Mouse (Mus musculus): ENCODE results near the gene Rgp1. TPM values are rescaled to one million over a fixed set of nuclear protein-coding genes. Genes with fewer than 3 reads are reported as not detected.
"Not testable (repeated sequence)": the region's sequence is repeated elsewhere in the genome, so short reads cannot be mapped to it uniquely, and the experiment has no call there.

The Rgp1 gene
- 35.5 and 39.6 TPM in 2 replicates for polyA plus RNA-seq (2012; rRNA removed)

DNA sequence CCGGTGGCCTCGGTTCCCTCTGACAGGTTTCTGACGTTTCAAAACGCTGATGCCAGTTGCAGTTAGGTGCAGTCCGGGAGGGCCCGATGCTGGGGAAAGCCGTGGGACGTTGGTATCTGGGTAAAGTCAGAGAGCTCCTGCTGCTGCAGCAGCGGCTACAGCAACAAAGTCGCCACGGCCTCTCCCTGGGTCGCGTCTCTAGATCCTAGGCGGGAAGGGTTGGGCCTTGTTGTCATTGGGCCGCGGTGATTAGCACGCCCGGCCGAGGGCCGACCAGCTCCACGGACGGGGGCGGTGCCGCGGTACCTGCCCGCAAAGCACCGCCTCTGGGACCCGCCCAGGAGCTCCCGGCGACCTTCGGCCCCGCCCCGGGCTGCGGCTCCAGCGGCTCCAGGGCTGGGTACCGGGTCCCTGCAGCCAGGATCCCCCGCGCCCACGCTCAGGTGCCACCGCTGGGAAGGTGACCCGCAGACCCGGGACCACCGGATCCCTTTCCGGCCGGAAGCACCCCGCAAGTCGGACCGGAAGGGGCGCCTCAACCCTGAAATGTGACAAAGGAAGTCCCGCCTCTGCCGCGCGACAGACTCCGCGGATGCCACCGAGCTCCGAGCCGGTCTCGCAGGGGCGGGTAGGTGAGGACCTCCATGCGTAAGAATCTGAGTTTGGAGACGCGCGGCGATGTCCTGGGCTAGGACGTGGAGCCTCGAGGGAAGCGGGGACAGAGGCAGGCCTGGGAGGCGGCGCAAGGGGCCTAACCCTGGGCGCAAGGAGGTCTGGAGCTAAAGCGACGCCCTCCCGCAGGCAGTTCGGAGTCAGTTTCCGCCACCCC is at the start of gene Rgp1, which contains the start of gene Gba2:
TSS of gene Rgp1 (plus strand) at position 340 of the 829 bp plus-strand sequence.
TSS of gene Gba2 (minus strand) at position 498 of the 829 bp plus-strand sequence.
- DNase-seq (ENCODE audit: extremely low spot score in 1 of 2, low spot score in 1 of 2), result peak; percentile 60 to 85

DNA sequence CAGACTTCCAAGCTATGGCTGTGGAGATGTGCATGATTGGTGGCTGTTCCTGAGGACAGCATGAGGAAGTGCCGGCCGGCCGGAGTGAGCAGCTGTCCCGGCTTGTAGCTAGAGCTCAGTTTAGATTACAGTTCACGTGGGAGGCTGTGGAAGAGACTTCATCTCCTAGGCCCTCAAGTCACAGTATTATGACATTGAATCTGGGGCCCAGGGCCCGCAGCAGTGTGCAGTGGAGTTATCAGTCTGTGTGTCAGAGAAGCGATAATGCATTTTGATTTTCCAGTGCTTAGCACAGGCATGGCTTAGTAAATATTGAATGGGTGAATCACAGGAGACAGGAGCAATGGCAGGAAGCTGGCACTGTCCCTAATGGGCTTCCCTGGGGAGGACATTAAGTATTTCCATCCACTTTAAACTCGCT is 48.4 kb upstream of the Rgp1 start:
- DNase-seq (ENCODE audit: extremely low spot score in 1 of 2, low spot score in 1 of 2), result no peak

- DNase-seq (ENCODE audit: extremely low spot score in 1 of 2, low spot score in 1 of 2), result peak; percentile 60 to 89
These were observed 47.9 kb upstream of the Rgp1 start for GRCm38 (mm10) chr4:43530581-43530980.

- DNase-seq (ENCODE audit: extremely low spot score in 1 of 2, low spot score in 1 of 2), result no peak
These were observed 45.2 kb upstream of the Rgp1 start for GRCm38 (mm10) chr4:43533270-43533669.

GRCm38 (mm10) chr4:43535628-43536027 is 42.9 kb upstream of the Rgp1 start:
- no peak for DNase-seq (ENCODE audit: extremely low spot score in 1 of 2, low spot score in 1 of 2)

DNA sequence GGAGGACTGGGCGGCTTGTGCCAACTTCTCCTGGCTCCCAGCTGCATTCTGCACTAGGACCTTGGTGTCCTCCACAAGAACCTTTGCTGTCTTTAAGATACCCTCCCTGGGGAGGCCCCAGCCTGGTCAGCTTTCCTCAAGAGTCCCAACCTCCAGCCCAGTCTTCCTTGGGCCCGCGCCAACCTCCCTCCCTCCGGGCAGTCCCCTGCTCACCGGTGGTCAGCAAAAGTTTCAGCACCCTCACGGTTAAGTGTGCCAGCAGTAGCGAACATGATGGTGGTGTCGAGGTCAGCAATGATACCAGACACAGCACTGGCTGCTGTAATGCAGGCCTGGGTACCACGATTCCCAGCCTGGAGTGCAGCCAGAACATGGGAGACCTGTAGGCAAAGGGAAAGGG is 42.5 kb upstream of the Rgp1 start:
- no peak for DNase-seq (ENCODE audit: extremely low spot score in 1 of 2, low spot score in 1 of 2)

- no peak for DNase-seq (ENCODE audit: extremely low spot score in 1 of 2, low spot score in 1 of 2)
These were observed 36.5 kb upstream of the Rgp1 start for GRCm38 (mm10) chr4:43542044-43542443.

GRCm38 (mm10) chr4:43546375-43547047 is 32.0 kb upstream of the Rgp1 start:
- DNase-seq (ENCODE audit: extremely low spot score in 1 of 2, low spot score in 1 of 2), result no peak

- no peak for DNase-seq (ENCODE audit: extremely low spot score in 1 of 2, low spot score in 1 of 2)
These were observed 31.4 kb upstream of the Rgp1 start for GRCm38 (mm10) chr4:43547160-43547559.

DNA sequence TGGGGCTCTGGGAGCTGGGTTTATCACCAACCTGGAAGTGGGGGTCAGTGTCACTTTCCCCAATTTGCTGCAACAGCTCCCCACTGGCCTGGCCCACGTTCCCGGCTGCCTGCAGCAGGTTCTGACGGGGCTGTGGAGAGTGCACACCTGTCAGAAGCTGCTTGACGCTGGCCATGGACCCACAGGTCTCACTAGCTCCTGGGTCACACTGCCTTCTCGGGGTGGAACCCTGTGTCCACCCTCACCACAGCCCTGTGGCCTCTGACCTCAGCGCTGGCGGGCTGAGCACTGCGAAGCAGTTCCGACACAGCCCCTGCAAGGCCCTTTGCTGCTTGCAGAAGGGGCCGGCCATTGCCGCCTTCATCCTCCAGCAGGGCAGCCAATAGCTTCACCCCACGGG is 29.5 kb upstream of the Rgp1 start:
- no peak for DNase-seq (ENCODE audit: extremely low spot score in 1 of 2, low spot score in 1 of 2)

- DNase-seq (ENCODE audit: extremely low spot score in 1 of 2, low spot score in 1 of 2), result not testable (repeated sequence)
These were observed 26.7 kb upstream of the Rgp1 start for GRCm38 (mm10) chr4:43551854-43552253.

GRCm38 (mm10) chr4:43552437-43552836 is 26.1 kb upstream of the Rgp1 start:
- peak; percentile 80 to 84 for DNase-seq (ENCODE audit: extremely low spot score in 1 of 2, low spot score in 1 of 2)

DNA sequence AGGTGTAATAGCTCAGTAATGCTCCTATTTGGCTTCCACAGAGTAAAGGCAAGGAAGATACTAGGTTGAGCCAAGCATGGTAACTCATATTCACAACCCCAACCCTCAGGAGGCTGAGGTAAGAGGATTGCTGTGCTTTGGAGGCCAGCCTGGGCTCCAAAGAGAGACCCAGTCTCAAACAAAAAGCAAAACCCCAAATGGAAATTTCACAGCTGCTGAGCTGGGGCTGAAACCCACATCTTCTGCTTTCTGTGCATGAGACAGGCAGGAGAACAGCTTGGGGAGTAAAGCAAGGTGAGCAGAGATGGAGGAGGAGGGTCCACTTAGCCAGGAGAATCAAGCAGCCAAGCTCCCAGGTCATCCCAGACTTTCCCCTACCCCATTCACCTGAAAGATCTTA is 24.6 kb upstream of the Rgp1 start:
- no peak for DNase-seq (ENCODE audit: extremely low spot score in 1 of 2, low spot score in 1 of 2)

GRCm38 (mm10) chr4:43555926-43556325 is 22.6 kb upstream of the Rgp1 start:
- no peak for DNase-seq (ENCODE audit: extremely low spot score in 1 of 2, low spot score in 1 of 2)

GRCm38 (mm10) chr4:43558028-43558630 is 20.4 kb upstream of the Rgp1 start:
- no peak for DNase-seq (ENCODE audit: extremely low spot score in 1 of 2, low spot score in 1 of 2)

DNA sequence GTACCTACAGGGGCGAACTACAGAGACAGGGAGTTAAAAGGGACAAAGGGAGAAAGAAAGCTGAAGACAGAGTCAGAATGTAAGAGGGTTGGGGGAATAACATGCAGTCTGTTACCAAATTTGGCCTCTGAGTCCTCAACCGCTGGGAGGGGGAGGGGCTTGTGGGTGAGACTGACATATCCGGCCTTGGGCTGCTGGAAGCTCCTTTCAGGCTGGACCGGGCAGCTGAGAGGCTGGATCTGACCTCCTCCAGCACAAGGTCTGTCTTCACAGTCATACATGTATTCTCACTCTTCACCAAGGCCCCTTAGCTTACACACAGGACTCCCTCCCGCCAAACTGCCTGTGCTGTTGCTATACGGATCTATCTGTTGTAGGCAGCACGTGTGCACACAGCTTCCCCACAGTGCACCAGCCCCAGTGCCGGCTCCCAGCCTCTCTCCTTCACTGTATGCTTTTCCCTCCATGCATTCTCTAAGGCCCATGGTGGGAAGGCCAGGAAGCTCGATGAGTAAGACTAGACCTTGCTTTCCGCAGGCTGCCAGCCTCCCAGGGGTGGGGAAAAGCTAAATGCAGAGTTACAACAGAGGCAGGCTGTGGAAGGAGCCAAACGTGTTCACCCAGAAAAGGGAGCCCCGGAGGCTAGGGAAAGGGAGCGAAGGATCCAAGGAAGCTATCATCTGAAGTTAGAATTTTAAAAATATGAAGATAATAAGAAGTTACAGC is 19.7 kb upstream of the Rgp1 start:
- peak in 1 of 2 experiments; percentile 34 for DNase-seq (ENCODE audit: extremely low spot score in 1 of 2, low spot score in 1 of 2)

- DNase-seq (ENCODE audit: extremely low spot score in 1 of 2, low spot score in 1 of 2), result no peak
These were observed 18.8 kb upstream of the Rgp1 start for GRCm38 (mm10) chr4:43559519-43560242.

- no peak for DNase-seq (ENCODE audit: extremely low spot score in 1 of 2, low spot score in 1 of 2)
These were observed 18.3 kb upstream of the Rgp1 start for GRCm38 (mm10) chr4:43560243-43560611.

DNA sequence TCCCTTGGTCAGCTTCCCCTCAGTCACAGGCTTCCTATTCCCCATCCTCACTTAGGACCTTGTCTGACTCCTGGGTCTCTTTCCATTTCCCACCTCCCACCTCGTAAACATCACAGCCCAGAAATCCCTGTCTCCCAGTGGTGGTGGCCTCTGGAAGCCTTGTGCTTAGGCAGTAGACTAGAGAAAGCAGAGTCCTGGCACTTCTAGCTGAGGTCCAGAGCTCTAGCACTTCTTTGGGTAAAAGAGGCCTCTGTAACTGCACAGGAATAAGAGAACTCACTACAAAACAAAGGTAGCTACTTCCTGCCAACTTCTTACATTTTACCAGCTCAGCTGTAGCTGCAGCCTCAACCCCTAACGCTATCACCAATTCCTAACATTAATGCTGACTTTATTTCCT is 17.5 kb upstream of the Rgp1 start:
- DNase-seq (ENCODE audit: extremely low spot score in 1 of 2, low spot score in 1 of 2), result no peak

- DNase-seq (ENCODE audit: extremely low spot score in 1 of 2, low spot score in 1 of 2), result peak in 1 of 2 experiments; percentile 39
These were observed 17.0 kb upstream of the Rgp1 start for GRCm38 (mm10) chr4:43561436-43561996.

All from frontal cortex, adult 2 months (tissue).